Mouse (Mus musculus): ENCODE data around the gene Rab6b. TPM values are rescaled to one million over a fixed set of nuclear protein-coding genes. Genes with fewer than 3 reads are reported as not detected.
A peak's percentile ranks its signal among the peaks of the same experiment; 100 is the strongest.

Rab6b gene
- polyA plus RNA-seq, 1 experiment = 125 TPM

DNA sequence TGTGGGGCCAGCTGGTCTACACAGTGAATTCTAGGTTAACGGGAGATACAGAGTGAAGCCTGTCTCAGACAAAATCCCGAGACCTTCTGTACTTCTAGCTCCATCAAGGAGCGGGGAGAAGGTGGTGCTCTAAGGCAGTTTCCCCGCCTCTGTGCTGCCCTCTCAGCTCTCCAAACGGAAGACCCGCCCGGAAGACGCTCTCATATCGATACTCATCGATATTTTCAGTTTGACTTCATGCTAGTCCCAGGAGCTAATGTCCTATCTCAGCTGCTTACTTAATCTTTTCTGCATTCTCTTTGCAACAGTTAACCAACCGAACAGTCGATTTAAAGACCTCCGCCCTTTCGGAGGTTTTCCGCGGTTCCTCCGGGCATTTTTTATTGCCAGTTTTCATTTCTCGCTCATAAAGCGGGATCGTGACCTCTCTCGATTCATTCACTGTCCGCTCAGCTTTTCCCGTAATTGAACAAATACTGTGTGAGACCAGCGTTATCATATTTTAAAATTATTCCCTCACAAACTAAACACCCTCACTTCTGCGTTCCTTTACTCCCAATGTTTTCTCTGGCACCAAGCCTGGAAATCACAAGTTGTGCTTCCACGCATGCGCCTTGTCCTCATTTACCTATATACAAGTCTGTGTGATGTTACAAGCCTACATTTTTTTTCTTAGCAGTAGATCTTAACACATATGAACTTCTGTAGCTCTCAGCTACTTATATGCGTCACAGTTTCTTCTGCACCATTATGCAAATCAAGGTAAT lies 101.2 kb downstream of the Rab6b start:
- TF ChIP-seq POLR2A (IDR thresholded peaks at IDR 0.05; ENCODE audit: borderline replicate concordance, extremely low read depth, insufficient read depth, insufficient read length, poor library complexity, severe bottlenecking) = no peak
- peak; percentile 42 for DNase-seq (ENCODE audit: low read depth)

- TF ChIP-seq POLR2A (IDR thresholded peaks at IDR 0.05; ENCODE audit: borderline replicate concordance, extremely low read depth, insufficient read depth, insufficient read length, poor library complexity, severe bottlenecking) = no peak
- TF ChIP-seq CTCF (IDR thresholded peaks at IDR 0.05; ENCODE audit: borderline replicate concordance, extremely low read depth, insufficient read depth, insufficient read length) = no peak
- DNase-seq (ENCODE audit: low read depth) = no peak
Measured at GRCm38 (mm10) chr9:103213631-103214030, 102.0 kb downstream of the Rab6b start.

DNA sequence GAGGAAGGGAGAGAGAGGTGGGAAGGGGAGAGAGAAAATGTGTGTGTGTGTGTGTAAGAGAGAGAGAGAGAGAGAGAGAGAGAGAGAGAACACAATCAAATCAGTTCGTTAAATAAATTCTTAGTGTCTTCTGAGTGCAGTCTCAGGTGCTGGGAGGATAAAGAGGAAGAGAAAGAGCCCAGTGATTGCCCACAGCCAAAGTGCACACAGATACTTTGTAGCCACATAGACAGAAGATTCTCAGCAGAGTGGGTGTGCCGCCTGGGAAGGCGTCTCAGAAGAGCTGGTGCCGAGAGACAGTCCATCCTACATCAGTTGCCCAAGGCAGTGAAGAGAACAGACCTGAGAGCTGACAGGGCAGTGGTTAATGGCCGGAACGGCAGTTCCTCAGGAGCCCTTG lies 102.7 kb downstream of the Rab6b start:
- DNase-seq (ENCODE audit: low read depth) = no peak
- TF ChIP-seq CTCF (IDR thresholded peaks at IDR 0.05; ENCODE audit: borderline replicate concordance, extremely low read depth, insufficient read depth, insufficient read length) = no peak
- no peak for TF ChIP-seq POLR2A (IDR thresholded peaks at IDR 0.05; ENCODE audit: borderline replicate concordance, extremely low read depth, insufficient read depth, insufficient read length, poor library complexity, severe bottlenecking)

DNA sequence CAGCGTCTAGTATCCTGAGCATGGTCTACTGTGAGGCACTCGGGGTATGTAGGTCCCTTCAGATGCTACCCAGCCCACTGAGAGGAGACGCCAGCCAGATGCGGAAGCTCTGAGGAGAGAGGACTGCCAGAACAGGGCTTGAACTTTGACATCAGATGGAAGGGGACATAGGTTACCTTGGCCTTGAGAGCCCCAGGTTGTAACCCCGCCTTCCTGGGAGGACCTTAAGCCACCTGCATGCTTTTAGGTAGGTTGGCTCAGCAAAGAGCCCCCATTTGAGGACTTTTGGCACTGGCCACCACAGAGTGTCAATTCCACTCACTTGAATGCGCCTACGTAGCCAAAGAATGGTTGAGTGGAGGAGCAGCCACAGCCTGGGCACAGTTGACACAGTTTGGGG lies 113.1 kb downstream of the Rab6b start:
- DNase-seq (ENCODE audit: low read depth) = no peak
- TF ChIP-seq CTCF (IDR thresholded peaks at IDR 0.05; ENCODE audit: borderline replicate concordance, extremely low read depth, insufficient read depth, insufficient read length) (no peak), POLR2A (IDR thresholded peaks at IDR 0.05; ENCODE audit: borderline replicate concordance, extremely low read depth, insufficient read depth, insufficient read length, poor library complexity, severe bottlenecking) (no peak)

- TF ChIP-seq CTCF (IDR thresholded peaks at IDR 0.05; ENCODE audit: borderline replicate concordance, extremely low read depth, insufficient read depth, insufficient read length) = peak; percentile 54; the same call in 1 of the 2 replicates
- no peak for TF ChIP-seq POLR2A (IDR thresholded peaks at IDR 0.05; ENCODE audit: borderline replicate concordance, extremely low read depth, insufficient read depth, insufficient read length, poor library complexity, severe bottlenecking)
- no peak for DNase-seq (ENCODE audit: low read depth)
Measured at GRCm38 (mm10) chr9:103225464-103225863, 113.9 kb downstream of the Rab6b start.

DNA sequence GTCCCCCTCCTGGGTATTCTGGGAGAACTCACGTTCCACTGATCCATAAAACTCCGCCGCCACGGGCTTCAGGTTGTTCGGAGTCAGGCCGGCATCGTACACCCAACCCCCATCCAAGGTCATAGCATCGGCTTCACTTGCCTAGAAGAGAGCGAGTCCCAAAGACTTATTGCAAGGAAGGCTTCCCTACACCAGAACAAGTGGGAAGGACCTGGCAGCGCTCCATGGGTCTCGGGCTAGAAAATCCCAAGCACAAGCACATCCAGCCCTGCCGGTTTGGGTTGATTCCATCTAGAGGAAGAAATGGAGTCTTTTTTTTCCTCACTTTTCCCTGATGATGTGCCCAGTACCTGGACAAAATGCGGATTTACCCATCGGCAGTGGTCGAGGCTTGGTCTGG lies 115.2 kb downstream of the Rab6b start:
- no peak for DNase-seq (ENCODE audit: low read depth)
- TF ChIP-seq CTCF (IDR thresholded peaks at IDR 0.05; ENCODE audit: borderline replicate concordance, extremely low read depth, insufficient read depth, insufficient read length) = no peak
- no peak for TF ChIP-seq POLR2A (IDR thresholded peaks at IDR 0.05; ENCODE audit: borderline replicate concordance, extremely low read depth, insufficient read depth, insufficient read length, poor library complexity, severe bottlenecking)

DNA sequence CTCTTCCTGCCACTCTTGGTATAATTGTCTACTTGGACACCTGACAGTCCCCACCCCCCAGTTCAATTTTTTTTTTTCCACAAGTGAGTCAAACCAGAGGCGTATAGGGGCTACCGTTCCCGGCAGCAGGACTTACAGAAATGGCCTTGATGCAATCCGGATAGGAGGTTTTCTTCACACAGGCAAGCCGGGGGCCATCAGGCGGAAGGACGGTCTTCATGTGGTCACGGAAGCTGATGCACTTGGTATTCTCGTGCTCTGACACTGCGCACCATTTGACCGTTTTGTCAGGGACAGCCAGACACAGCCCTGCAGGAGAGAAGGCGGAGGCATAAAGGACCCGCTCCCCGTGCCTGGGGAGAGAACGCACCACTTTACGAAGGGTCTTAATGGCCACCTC lies 116.2 kb downstream of the Rab6b start:
- TF ChIP-seq CTCF (IDR thresholded peaks at IDR 0.05; ENCODE audit: borderline replicate concordance, extremely low read depth, insufficient read depth, insufficient read length) (no peak), POLR2A (IDR thresholded peaks at IDR 0.05; ENCODE audit: borderline replicate concordance, extremely low read depth, insufficient read depth, insufficient read length, poor library complexity, severe bottlenecking) (no peak)
- DNase-seq (ENCODE audit: low read depth) = no peak

DNA sequence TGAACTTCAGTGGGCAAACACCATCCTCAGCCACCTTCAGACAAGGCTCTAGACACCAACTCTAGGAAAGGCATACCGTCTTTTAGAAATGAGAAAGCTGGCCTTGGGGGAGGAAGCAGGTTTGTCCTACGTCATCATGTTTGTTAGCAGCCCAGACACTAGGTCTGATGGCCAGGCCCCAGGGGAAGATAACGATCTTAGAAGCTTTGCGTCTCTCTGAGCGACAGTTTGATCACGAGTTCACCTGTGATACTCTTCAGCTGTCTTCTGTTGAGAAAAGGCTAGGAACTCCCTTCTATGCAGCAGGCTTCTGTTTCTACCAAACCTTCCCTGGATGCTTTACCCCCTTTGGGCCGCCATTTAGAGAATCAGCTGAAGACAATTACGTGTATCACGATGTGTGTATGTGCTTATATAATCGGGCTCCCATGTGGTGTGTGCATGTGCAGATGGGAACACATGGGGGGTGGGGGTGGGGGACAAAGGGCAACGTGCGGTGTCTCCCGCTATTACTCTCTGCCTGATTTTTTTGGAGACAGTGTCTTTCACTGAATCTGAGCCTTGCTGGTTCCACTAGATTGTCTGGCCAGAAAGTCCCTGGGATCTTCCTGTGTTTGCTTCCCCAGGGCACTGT lies 116.9 kb downstream of the Rab6b start:
- DNase-seq (ENCODE audit: low read depth) = no peak
- no peak for TF ChIP-seq CTCF (IDR thresholded peaks at IDR 0.05; ENCODE audit: borderline replicate concordance, extremely low read depth, insufficient read depth, insufficient read length)
- TF ChIP-seq POLR2A (IDR thresholded peaks at IDR 0.05; ENCODE audit: borderline replicate concordance, extremely low read depth, insufficient read depth, insufficient read length, poor library complexity, severe bottlenecking) = no peak

GRCm38 (mm10) chr9:103229037-103229867 lies 117.7 kb downstream of the Rab6b start:
- TF ChIP-seq POLR2A (IDR thresholded peaks at IDR 0.05; ENCODE audit: borderline replicate concordance, extremely low read depth, insufficient read depth, insufficient read length, poor library complexity, severe bottlenecking) (no peak), CTCF (IDR thresholded peaks at IDR 0.05; ENCODE audit: borderline replicate concordance, extremely low read depth, insufficient read depth, insufficient read length) (no peak)
- DNase-seq (ENCODE audit: low read depth) = no peak

GRCm38 (mm10) chr9:103230151-103230951 lies 118.8 kb downstream of the Rab6b start, which contains the start of the genes Gm20425 and Trf:
Gene Gm20425 (minus strand): TSS chr9:103230307.
Gene Trf (minus strand): TSS chr9:103230444.
- TF ChIP-seq CTCF (IDR thresholded peaks at IDR 0.05; ENCODE audit: borderline replicate concordance, extremely low read depth, insufficient read depth, insufficient read length) (no peak), POLR2A (IDR thresholded peaks at IDR 0.05; ENCODE audit: borderline replicate concordance, extremely low read depth, insufficient read depth, insufficient read length, poor library complexity, severe bottlenecking) (no peak)

More at GRCm38 (mm10) chr9:103230151-103230951, 118.8 kb downstream of the Rab6b start, which contains the start of the genes Gm20425 and Trf:
- peak; percentile 70 for DNase-seq (ENCODE audit: low read depth)

Measured in brain, embryonic 14.5 days (tissue).